Comparison of ENCODE assay signal across 11 mouse cellular contexts in genomic region chr4:62698521-62698920, GRCm38 (mm10).
DNase-seq lines count a peak whose midpoint lies in the region; ATAC-seq and TF ChIP-seq lines count a peak whose summit lies in the region.
"Had no signal": no experiment of that assay in that cellular context is flagged by ENCODE, and none has a peak within 500 bp of the region (broad histone marks: within the 10 kb centered on the region; RNA-seq: fewer than 3 reads in every experiment).

No protein-coding gene starts in this region.

- H3K9me3 ChIP-seq in kidney, embryonic 15.5 days (replicated peaks) = no peaks in the 10 kb centered on the region
- H3K9me3 ChIP-seq in embryonic facial prominence, embryonic 14.5 days (ENCODE audit: control insufficient read depth, low read length) = no peaks in the 10 kb centered on the region
- no peaks in the 10 kb centered on the region for H3K9me3 ChIP-seq in limb, embryonic 14.5 days (ENCODE audit: control insufficient read depth, low read length)

- H3K9ac ChIP-seq in kidney, embryonic 15.5 days = no peak overlapping the region
- H3K9ac ChIP-seq in embryonic facial prominence, embryonic 14.5 days (ENCODE audit: low read depth, low read length) = no peak overlapping the region
- H3K9ac ChIP-seq in limb, embryonic 14.5 days (ENCODE audit: low read depth, low read length, severe bottlenecking) = no peak overlapping the region
- H3K9ac ChIP-seq: liver, postnatal 0 days had no signal

- peak; percentile 94 for DNase-seq in heart, adult 11 months
- no peak for DNase-seq in heart, postnatal 4 days
- no peak for DNase-seq in kidney, adult 18-20 months
- no peak for DNase-seq in embryonic facial prominence, embryonic 14.5 days (ENCODE audit: low spot score)
- DNase-seq in limb, embryonic 14.5 days (ENCODE audit: low spot score) = no peak
- DNase-seq in embryo, embryonic 10.5 days (ENCODE audit: low spot score) = no peak
- DNase-seq: kidney, postnatal 4 days; liver, postnatal 0 days; thymus, postnatal 25 days had no signal

- H3K27me3 ChIP-seq in kidney, embryonic 15.5 days = no peaks in the 10 kb centered on the region
- H3K27me3 ChIP-seq in embryonic facial prominence, embryonic 14.5 days (replicated peaks; ENCODE audit: control insufficient read depth, insufficient read depth, low read length) = no peaks in the 10 kb centered on the region
- no peaks in the 10 kb centered on the region for H3K27me3 ChIP-seq in limb, embryonic 14.5 days (ENCODE audit: control insufficient read depth, insufficient read depth, low read length)

- no peak overlapping the region for H3K4me2 ChIP-seq in kidney, embryonic 15.5 days
- H3K4me2 ChIP-seq in embryonic facial prominence, embryonic 14.5 days (ENCODE audit: low read depth, low read length) = 0 out of 2 replicates have a peak overlapping the region, but pooled peaks have one; percentile 69
- no peak overlapping the region for H3K4me2 ChIP-seq in limb, embryonic 14.5 days (replicated peaks; ENCODE audit: low read depth, low read length, severe bottlenecking)

- no peak for TF ChIP-seq POLR2A in limb, embryonic 14.5 days (IDR thresholded peaks at IDR 0.05; ENCODE audit: borderline replicate concordance, extremely low read depth, insufficient read depth, insufficient read length)

- H3K27ac ChIP-seq in kidney, embryonic 15.5 days = peak overlapping the region; percentile 47
- H3K27ac ChIP-seq in embryonic facial prominence, embryonic 14.5 days (replicated peaks; ENCODE audit: low read depth, low read length) = peak overlapping the region; percentile 84
- H3K27ac ChIP-seq in limb, embryonic 14.5 days (replicated peaks; ENCODE audit: low read depth, low read length) = peak overlapping the region; percentile 63

- H3K4me1 ChIP-seq in kidney, embryonic 15.5 days = peaks cover 74% of the 10 kb centered on the region
- H3K4me1 ChIP-seq in embryonic facial prominence, embryonic 14.5 days (ENCODE audit: control insufficient read depth, insufficient read depth, low read length) = peaks cover 25% of the 10 kb centered on the region
- peaks cover 27% of the 10 kb centered on the region for H3K4me1 ChIP-seq in limb, embryonic 14.5 days (ENCODE audit: control insufficient read depth, insufficient read depth, low read length)

- ATAC-seq in kidney, embryonic 15.5 days (replicated peaks; ENCODE audit: low FRiP score) = no peak
- ATAC-seq in embryonic facial prominence, embryonic 14.5 days (ENCODE audit: low read depth) = no peak
- ATAC-seq in limb, embryonic 14.5 days (ENCODE audit: low FRiP score, low read depth) = no peak

- no peak overlapping the region for H3K4me3 ChIP-seq in kidney, embryonic 15.5 days (replicated peaks)
- no peak overlapping the region for H3K4me3 ChIP-seq in embryonic facial prominence, embryonic 14.5 days (ENCODE audit: low read depth, low read length)
- no peak overlapping the region for H3K4me3 ChIP-seq in limb, embryonic 14.5 days (replicated peaks; ENCODE audit: low read length)
- H3K4me3 ChIP-seq: erythroblast, embryonic 14.5 days had no signal

- WGBS in kidney, embryonic 15.5 days = 68% methylated on average over 3 of the region's 3 CpGs
- 51% methylated on average over 3 of the region's 3 CpGs for WGBS in embryonic facial prominence, embryonic 14.5 days
- WGBS in limb, embryonic 14.5 days = 59% methylated on average over 3 of the region's 3 CpGs

- peaks cover 35% of the 10 kb centered on the region for H3K36me3 ChIP-seq in kidney, embryonic 15.5 days
- H3K36me3 ChIP-seq in embryonic facial prominence, embryonic 14.5 days (ENCODE audit: control insufficient read depth, insufficient read depth, low read length) = peaks cover 31% of the 10 kb centered on the region
- peaks cover 37% of the 10 kb centered on the region for H3K36me3 ChIP-seq in limb, embryonic 14.5 days (ENCODE audit: control insufficient read depth, insufficient read depth, low read length)
